Mouse (Mus musculus): ENCODE measurements at regions not wholly inside any gene's neighbourhood (a gene's known extent, or its start where the extent isn't known, plus 50 kb on each side); places are given as distances from the start of the nearest gene placed in this dataset.

DNA sequence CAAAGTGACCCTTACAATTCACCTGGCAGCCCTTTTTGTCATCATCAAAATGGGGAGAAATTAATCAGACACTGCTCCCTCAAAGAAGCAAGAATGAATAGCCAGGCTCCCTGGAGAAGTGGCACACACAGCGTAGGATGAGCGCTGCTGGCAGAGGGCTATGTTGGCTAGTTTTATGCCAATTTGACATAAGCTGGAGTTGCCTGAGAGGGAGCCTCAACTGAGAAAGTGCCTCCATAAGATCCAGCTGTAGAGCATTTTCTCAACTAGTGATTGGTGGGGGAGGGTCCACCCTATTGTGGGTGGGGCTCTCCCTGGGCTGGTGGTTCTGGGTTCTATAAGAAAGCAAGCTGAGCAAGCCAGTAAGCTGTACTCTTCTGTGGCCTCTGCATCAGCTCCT lies 179.3 kb upstream of the Egln3 start:
- no peak overlapping the region for H3K4me3 ChIP-seq (ENCODE audit: low read length)
- 0 out of 2 replicates have a peak, but pooled peaks cover 4% of the 10 kb centered on the region for H3K9me3 ChIP-seq (ENCODE audit: low read length)
- H3K4me2 ChIP-seq (ENCODE audit: low read depth, low read length), result no peak overlapping the region
- no peak overlapping the region for H3K27ac ChIP-seq
- 95% methylated on average over 2 of the region's 2 CpGs for WGBS
- no peak overlapping the region for H3K9ac ChIP-seq (replicated peaks; ENCODE audit: low read length)
- no peak for TF ChIP-seq CTCF (IDR thresholded peaks at IDR 0.05; ENCODE audit: low read depth)
- H3K4me1 ChIP-seq (ENCODE audit: insufficient read depth, low read length), result no peaks in the 10 kb centered on the region
- no peaks in the 10 kb centered on the region for H3K27me3 ChIP-seq (ENCODE audit: insufficient read depth, low read length)
- DNase-seq (ENCODE audit: low spot score) (no peak), ATAC-seq (no peak)
- H3K36me3 ChIP-seq (ENCODE audit: insufficient read depth, low read length), result no peaks in the 10 kb centered on the region

- TF ChIP-seq CTCF (IDR thresholded peaks at IDR 0.05; ENCODE audit: low read depth), result no peak
- H3K27ac ChIP-seq, result no peak overlapping the region
- ATAC-seq (no peak), DNase-seq (ENCODE audit: low spot score) (no peak)
- H3K27me3 ChIP-seq (ENCODE audit: insufficient read depth, low read length), result no peaks in the 10 kb centered on the region
- H3K4me2 ChIP-seq (ENCODE audit: low read depth, low read length), result no peak overlapping the region
- H3K4me3 ChIP-seq (ENCODE audit: low read length), result no peak overlapping the region
- no peaks in the 10 kb centered on the region for H3K36me3 ChIP-seq (ENCODE audit: insufficient read depth, low read length)
- no peaks in the 10 kb centered on the region for H3K4me1 ChIP-seq (ENCODE audit: insufficient read depth, low read length)
- 0 out of 2 replicates have a peak, but pooled peaks cover 4% of the 10 kb centered on the region for H3K9me3 ChIP-seq (ENCODE audit: low read length)
- WGBS, result 92% methylated on average over 6 of the region's 6 CpGs
- no peak overlapping the region for H3K9ac ChIP-seq (replicated peaks; ENCODE audit: low read length)
Observed at GRCm38 (mm10) chr12:54382061-54382460, 178.4 kb upstream of the Egln3 start.

DNA sequence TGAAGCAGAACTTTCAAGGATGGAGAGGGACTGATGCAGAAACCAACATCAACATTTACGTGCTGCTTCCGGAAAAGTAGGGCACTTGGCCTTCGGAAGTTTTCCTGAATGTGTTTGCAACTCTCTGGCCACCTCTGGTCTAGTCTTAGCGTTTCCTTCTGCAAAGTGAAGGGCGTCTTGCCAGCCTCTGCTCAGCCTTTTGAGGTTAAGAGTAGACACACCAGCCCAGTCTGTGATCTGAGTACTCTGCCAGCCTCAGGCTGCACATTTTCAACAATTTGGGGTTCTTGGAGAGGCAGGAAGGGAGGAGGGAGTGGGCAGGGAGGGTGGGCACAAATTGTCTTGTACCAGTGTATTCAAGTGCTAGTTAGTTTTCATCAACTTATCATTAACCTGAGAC lies 176.7 kb upstream of the Egln3 start:
- 91% methylated on average over 5 of the region's 5 CpGs for WGBS
- Histone ChIP-seq H3K9ac (replicated peaks; ENCODE audit: low read length) (no peak overlapping the region), H3K27me3 (ENCODE audit: insufficient read depth, low read length) (no peaks in the 10 kb centered on the region), H3K4me1 (ENCODE audit: insufficient read depth, low read length) (no peaks in the 10 kb centered on the region), H3K36me3 (ENCODE audit: insufficient read depth, low read length) (no peaks in the 10 kb centered on the region), H3K27ac (no peak overlapping the region), H3K4me3 (ENCODE audit: low read length) (no peak overlapping the region), H3K4me2 (ENCODE audit: low read depth, low read length) (no peak overlapping the region), H3K9me3 (ENCODE audit: low read length) (0 out of 2 replicates have a peak, but pooled peaks cover 4% of the 10 kb centered on the region)
- no peak for TF ChIP-seq CTCF (IDR thresholded peaks at IDR 0.05; ENCODE audit: low read depth)
- DNase-seq (ENCODE audit: low spot score) (no peak), ATAC-seq (no peak)

GRCm38 (mm10) chr12:54378576-54378975 lies 174.9 kb upstream of the Egln3 start:
- no peak overlapping the region for H3K27ac ChIP-seq
- no peak for DNase-seq (ENCODE audit: low spot score)
- H3K36me3 ChIP-seq (ENCODE audit: insufficient read depth, low read length), result no peaks in the 10 kb centered on the region
- no peaks in the 10 kb centered on the region for H3K27me3 ChIP-seq (ENCODE audit: insufficient read depth, low read length)
- TF ChIP-seq CTCF (IDR thresholded peaks at IDR 0.05; ENCODE audit: low read depth), result no peak
- no peaks in the 10 kb centered on the region for H3K4me1 ChIP-seq (ENCODE audit: insufficient read depth, low read length)
- WGBS, result 100% methylated on average over 2 of the region's 2 CpGs
- H3K9ac ChIP-seq (replicated peaks; ENCODE audit: low read length), result no peak overlapping the region
- H3K4me3 ChIP-seq (ENCODE audit: low read length), result no peak overlapping the region
- ATAC-seq, result no peak
- H3K9me3 ChIP-seq (ENCODE audit: low read length), result 0 out of 2 replicates have a peak, but pooled peaks cover 4% of the 10 kb centered on the region
- no peak overlapping the region for H3K4me2 ChIP-seq (ENCODE audit: low read depth, low read length)

DNA sequence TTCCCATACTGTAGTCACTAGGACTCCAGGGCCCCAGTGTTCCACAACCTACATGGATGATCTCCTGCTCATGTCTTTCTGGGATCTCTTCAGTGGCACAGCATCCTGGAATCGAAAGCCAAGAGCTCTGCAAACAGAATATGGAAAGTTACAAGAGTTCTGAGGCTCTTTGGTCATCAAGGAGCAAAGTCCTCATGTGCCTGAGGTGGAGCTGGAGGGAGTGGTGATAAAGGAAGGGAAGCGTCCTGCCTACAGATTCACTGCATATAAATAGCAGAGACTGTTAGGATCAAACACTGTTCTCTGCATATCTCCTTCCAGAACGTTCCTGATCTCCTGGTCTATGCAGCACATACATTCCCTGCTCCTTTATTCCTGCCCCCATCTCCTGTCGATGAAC lies 170.4 kb upstream of the Egln3 start:
- Histone ChIP-seq H3K4me1 (ENCODE audit: insufficient read depth, low read length) (0 out of 2 replicates have a peak, but pooled peaks cover 2% of the 10 kb centered on the region), H3K27ac (no peak overlapping the region), H3K36me3 (ENCODE audit: insufficient read depth, low read length) (no peaks in the 10 kb centered on the region), H3K9ac (replicated peaks; ENCODE audit: low read length) (no peak overlapping the region), H3K4me2 (ENCODE audit: low read depth, low read length) (no peak overlapping the region), H3K4me3 (ENCODE audit: low read length) (no peak overlapping the region), H3K27me3 (ENCODE audit: insufficient read depth, low read length) (no peaks in the 10 kb centered on the region), H3K9me3 (ENCODE audit: low read length) (0 out of 2 replicates have a peak, but pooled peaks cover 4% of the 10 kb centered on the region)
- no peak for TF ChIP-seq CTCF (IDR thresholded peaks at IDR 0.05; ENCODE audit: low read depth)
- ATAC-seq, result no peak
- no peak for DNase-seq (ENCODE audit: low spot score)
- WGBS, result 81% methylated on average over 4 of the region's 4 CpGs

GRCm38 (mm10) chr12:54369217-54369616 lies 165.6 kb upstream of the Egln3 start:
- no peak overlapping the region for H3K27ac ChIP-seq
- 93% methylated on average over 5 of the region's 5 CpGs for WGBS
- no peak for TF ChIP-seq CTCF (IDR thresholded peaks at IDR 0.05; ENCODE audit: low read depth)

GRCm38 (mm10) chr12:54364381-54365095 lies 160.9 kb upstream of the Egln3 start:
- no peak overlapping the region for H3K4me3 ChIP-seq (ENCODE audit: low read length)
- H3K4me2 ChIP-seq (ENCODE audit: low read depth, low read length), result no peak overlapping the region
- H3K36me3 ChIP-seq (ENCODE audit: insufficient read depth, low read length), result no peaks in the 10 kb centered on the region
- H3K27ac ChIP-seq, result no peak overlapping the region
- 44% methylated on average over 11 of the region's 11 CpGs for WGBS
- ATAC-seq (no peak), DNase-seq (ENCODE audit: low spot score) (peak; percentile 20)
- H3K27me3 ChIP-seq (ENCODE audit: insufficient read depth, low read length), result no peaks in the 10 kb centered on the region
- H3K9me3 ChIP-seq (ENCODE audit: low read length), result no peaks in the 10 kb centered on the region
- TF ChIP-seq CTCF (IDR thresholded peaks at IDR 0.05; ENCODE audit: low read depth), result no peak
- H3K9ac ChIP-seq (replicated peaks; ENCODE audit: low read length), result no peak overlapping the region
- H3K4me1 ChIP-seq (ENCODE audit: insufficient read depth, low read length), result no peaks in the 10 kb centered on the region

More at GRCm38 (mm10) chr12:54369217-54369616, 165.6 kb upstream of the Egln3 start:
- Histone ChIP-seq H3K4me2 (ENCODE audit: low read depth, low read length) (no peak overlapping the region), H3K9ac (replicated peaks; ENCODE audit: low read length) (no peak overlapping the region), H3K9me3 (ENCODE audit: low read length) (no peaks in the 10 kb centered on the region), H3K4me1 (ENCODE audit: insufficient read depth, low read length) (0 out of 2 replicates have a peak, but pooled peaks cover 2% of the 10 kb centered on the region), H3K27me3 (ENCODE audit: insufficient read depth, low read length) (no peaks in the 10 kb centered on the region), H3K4me3 (ENCODE audit: low read length) (no peak overlapping the region), H3K36me3 (ENCODE audit: insufficient read depth, low read length) (no peaks in the 10 kb centered on the region)
- ATAC-seq (no peak), DNase-seq (ENCODE audit: low spot score) (no peak)

All from hindbrain, postnatal 0 days (tissue).